Mouse (Mus musculus): ENCODE measurements around the gene Exo5. TPM values are rescaled to one million over a fixed set of nuclear protein-coding genes. Genes with fewer than 3 reads are reported as not detected.

Gene Exo5
- 35.8 and 37.1 TPM in 2 replicates for polyA plus RNA-seq (2015; fragmentation: Nextera tagmentation; extraction: Ambion mirVana)

GRCm38 (mm10) chr4:120924554-120925299 lies at the start of gene Exo5:
TSS of gene Exo5 (minus strand) at chr4:120925017.
- Histone ChIP-seq H3K27ac (peak within 1 kb of the TSS; percentile 90), H3K27me3 (no peaks in the 10 kb centered on the region)

DNA sequence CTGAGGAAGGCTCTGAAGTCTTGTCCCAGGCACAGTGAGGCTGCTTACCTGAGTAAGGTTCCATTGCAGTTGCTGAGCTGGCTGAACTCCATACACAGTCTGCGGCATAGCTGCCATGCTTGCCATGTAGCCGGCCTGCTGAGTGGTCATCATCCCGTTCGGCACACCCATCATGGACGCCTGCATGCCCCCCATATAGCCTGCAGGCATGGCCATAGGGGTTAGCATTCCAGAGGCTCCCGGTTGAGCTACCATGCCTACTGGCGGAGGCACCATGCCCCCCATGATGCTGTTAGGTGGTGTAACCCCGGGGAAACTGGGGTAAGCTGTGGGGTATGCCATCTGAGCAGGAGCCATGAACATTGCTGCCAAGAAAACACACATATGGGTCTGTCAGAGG lies 47.0 kb upstream of the Exo5 start:
- Histone ChIP-seq H3K27ac (no peak overlapping the region), H3K36me3 (peaks cover 53% of the 10 kb centered on the region), H3K4me2 (replicated peaks) (no peak overlapping the region), H3K27me3 (no peaks in the 10 kb centered on the region), H3K9me3 (no peaks in the 10 kb centered on the region), H3K4me3 (no peak overlapping the region), H3K4me1 (no peaks in the 10 kb centered on the region), H3K9ac (no peak overlapping the region)
- 88% methylated on average over 8 of the region's 8 CpGs for WGBS
- no peak for ATAC-seq (ENCODE audit: low FRiP score, low read depth)

More at GRCm38 (mm10) chr4:120924554-120925299, at the start of gene Exo5:
- peak within 1 kb of the TSS; percentile 84 for H3K9ac ChIP-seq
- peak; percentile 98 for ATAC-seq (ENCODE audit: low FRiP score, low read depth)
- peaks cover 32% of the 10 kb centered on the region for H3K36me3 ChIP-seq
- peaks cover 9% of the 10 kb centered on the region for H3K4me1 ChIP-seq
- WGBS = 0% methylated on average over 33 of the region's 33 CpGs
- peak within 1 kb of the TSS; percentile 65 for H3K4me3 ChIP-seq
- peaks cover 25% of the 10 kb centered on the region for H3K9me3 ChIP-seq
- peak within 1 kb of the TSS; percentile 74 for H3K4me2 ChIP-seq (replicated peaks)

GRCm38 (mm10) chr4:120969382-120970146 lies 44.7 kb upstream of the Exo5 start:
- H3K36me3 ChIP-seq = peaks cover 47% of the 10 kb centered on the region
- H3K4me3 ChIP-seq = no peak overlapping the region
- no peak for ATAC-seq (ENCODE audit: low FRiP score, low read depth)

DNA sequence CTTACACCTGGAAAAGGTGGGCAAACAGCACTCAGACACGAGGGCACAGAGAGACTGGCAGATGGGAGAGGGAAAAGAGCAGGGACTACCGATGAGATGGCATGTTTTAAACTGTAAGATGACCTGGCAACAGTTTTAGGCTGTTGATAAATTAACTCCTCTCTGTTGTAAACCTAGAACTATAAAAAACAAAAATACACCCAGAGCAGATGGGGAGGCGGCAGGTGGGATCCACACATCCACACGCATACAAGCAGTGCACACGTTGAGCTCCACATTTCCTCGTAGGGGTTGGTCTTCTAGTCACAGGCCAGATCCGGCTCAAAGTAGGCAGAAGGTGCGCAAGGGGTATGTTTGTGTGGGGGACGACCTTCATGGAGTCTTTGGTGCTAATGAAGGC lies 43.7 kb upstream of the Exo5 start:
- WGBS = 88% methylated on average over 9 of the region's 9 CpGs

More at GRCm38 (mm10) chr4:120969382-120970146, 44.7 kb upstream of the Exo5 start:
- WGBS = 82% methylated on average over 5 of the region's 5 CpGs
- H3K27ac ChIP-seq = no peak overlapping the region
- no peaks in the 10 kb centered on the region for H3K27me3 ChIP-seq
- no peaks in the 10 kb centered on the region for H3K9me3 ChIP-seq
- no peaks in the 10 kb centered on the region for H3K4me1 ChIP-seq
- no peak overlapping the region for H3K9ac ChIP-seq
- H3K4me2 ChIP-seq (replicated peaks) = no peak overlapping the region

DNA sequence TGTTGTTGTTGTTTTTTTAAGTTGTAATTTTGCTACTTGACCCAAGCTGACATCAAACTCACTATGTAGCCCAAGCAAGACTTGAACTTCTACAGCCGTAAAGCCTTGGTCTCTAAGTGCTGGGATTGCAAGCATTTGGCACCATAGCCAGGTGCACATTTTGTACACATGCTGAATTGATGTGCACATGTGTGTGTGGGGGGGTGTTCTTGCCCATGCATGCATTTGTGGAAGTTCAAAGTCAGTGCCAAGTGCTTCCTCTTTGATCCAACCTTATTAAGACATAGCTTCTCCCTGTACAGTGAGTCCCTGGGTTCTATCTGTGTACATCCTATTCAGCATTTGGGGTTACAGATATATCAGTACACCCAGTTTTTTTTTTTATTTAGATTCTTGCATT lies 30.8 kb upstream of the Exo5 start:
- Histone ChIP-seq H3K4me3 (no peak overlapping the region), H3K36me3 (no peaks in the 10 kb centered on the region), H3K9me3 (no peaks in the 10 kb centered on the region), H3K27me3 (no peaks in the 10 kb centered on the region), H3K27ac (no peak overlapping the region), H3K4me2 (replicated peaks) (no peak overlapping the region), H3K9ac (no peak overlapping the region), H3K4me1 (peaks cover 8% of the 10 kb centered on the region; the same call in 1 of the 2 replicates)
- no peak for ATAC-seq (ENCODE audit: low FRiP score, low read depth)
- 97% methylated on average over 1 of the region's 1 CpGs for WGBS

More for the DNA sequence above, 43.7 kb upstream of the Exo5 start:
- H3K9me3 ChIP-seq = no peaks in the 10 kb centered on the region
- no peak overlapping the region for H3K4me3 ChIP-seq
- peaks cover 38% of the 10 kb centered on the region for H3K36me3 ChIP-seq
- no peak overlapping the region for H3K4me2 ChIP-seq (replicated peaks)
- H3K9ac ChIP-seq = no peak overlapping the region
- H3K27me3 ChIP-seq = no peaks in the 10 kb centered on the region
- H3K4me1 ChIP-seq = no peaks in the 10 kb centered on the region
- ATAC-seq (ENCODE audit: low FRiP score, low read depth) = no peak
- no peak overlapping the region for H3K27ac ChIP-seq

DNA sequence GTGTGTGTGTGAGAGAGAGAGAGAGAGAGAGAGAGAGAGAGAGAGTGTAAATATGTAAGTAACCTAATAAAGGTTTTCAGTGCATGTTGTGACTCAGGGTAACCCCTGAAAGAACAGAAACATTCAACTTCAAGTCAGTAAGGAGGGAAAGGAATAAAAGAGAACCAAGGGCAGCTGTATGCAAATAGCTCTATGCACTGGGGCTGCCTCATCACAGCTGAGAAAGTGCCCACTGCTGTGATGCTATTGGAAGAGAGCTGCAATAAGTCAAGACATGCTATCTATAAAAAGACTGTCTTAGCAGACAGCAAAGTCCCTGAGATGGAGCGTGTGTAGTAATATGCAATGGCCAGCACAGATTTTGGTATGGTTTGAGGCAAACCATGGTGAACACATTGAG lies 28.9 kb upstream of the Exo5 start:
- Histone ChIP-seq H3K36me3 (no peaks in the 10 kb centered on the region), H3K27ac (no peak overlapping the region), H3K4me2 (replicated peaks) (no peak overlapping the region), H3K9ac (no peak overlapping the region), H3K4me1 (peaks cover 18% of the 10 kb centered on the region; the same call in 1 of the 2 replicates), H3K9me3 (no peaks in the 10 kb centered on the region), H3K4me3 (no peak overlapping the region), H3K27me3 (no peaks in the 10 kb centered on the region)
- WGBS = 79% methylated on average over 1 of the region's 1 CpGs
- no peak for ATAC-seq (ENCODE audit: low FRiP score, low read depth)

- 73% methylated on average over 4 of the region's 4 CpGs for WGBS
- H3K27ac ChIP-seq = no peak overlapping the region
Measured at GRCm38 (mm10) chr4:120953038-120953437, 28.2 kb upstream of the Exo5 start.

GRCm38 (mm10) chr4:120952163-120952562 lies 27.3 kb upstream of the Exo5 start:
- ATAC-seq (ENCODE audit: low FRiP score, low read depth) = no peak
- Histone ChIP-seq H3K9me3 (no peaks in the 10 kb centered on the region), H3K9ac (peak overlapping the region; percentile 91), H3K27me3 (no peaks in the 10 kb centered on the region), H3K4me2 (replicated peaks) (peak overlapping the region; percentile 73), H3K36me3 (peaks cover 4% of the 10 kb centered on the region), H3K4me1 (peaks cover 18% of the 10 kb centered on the region; the same call in 1 of the 2 replicates), H3K27ac (peak overlapping the region; percentile 85; the same call in 1 of the 2 replicates), H3K4me3 (peak overlapping the region; percentile 81)
- 49% methylated on average over 6 of the region's 6 CpGs for WGBS

More at GRCm38 (mm10) chr4:120953038-120953437, 28.2 kb upstream of the Exo5 start:
- Histone ChIP-seq H3K9ac (no peak overlapping the region), H3K4me1 (peaks cover 18% of the 10 kb centered on the region; the same call in 1 of the 2 replicates), H3K4me2 (replicated peaks) (no peak overlapping the region), H3K36me3 (no peaks in the 10 kb centered on the region), H3K9me3 (no peaks in the 10 kb centered on the region), H3K4me3 (no peak overlapping the region), H3K27me3 (no peaks in the 10 kb centered on the region)
- ATAC-seq (ENCODE audit: low FRiP score, low read depth) = no peak

- Histone ChIP-seq H3K4me3 (peak within 1 kb of the TSS; percentile 81), H3K9me3 (no peaks in the 10 kb centered on the region), H3K4me1 (peaks cover 18% of the 10 kb centered on the region; the same call in 1 of the 2 replicates), H3K4me2 (replicated peaks) (peak within 1 kb of the TSS; percentile 73), H3K9ac (peak within 1 kb of the TSS; percentile 91), H3K36me3 (peaks cover 11% of the 10 kb centered on the region), H3K27ac (peak within 1 kb of the TSS; percentile 85), H3K27me3 (no peaks in the 10 kb centered on the region)
- ATAC-seq (ENCODE audit: low FRiP score, low read depth) = peak; percentile 96
- under 1% methylated on average over 45 of the region's 60 CpGs for WGBS
Measured at GRCm38 (mm10) chr4:120951428-120951973, 26.7 kb upstream of the Exo5 start, which contains the start of gene Zfp69. TSS of gene Zfp69 (minus strand) at chr4:120951699.

DNA sequence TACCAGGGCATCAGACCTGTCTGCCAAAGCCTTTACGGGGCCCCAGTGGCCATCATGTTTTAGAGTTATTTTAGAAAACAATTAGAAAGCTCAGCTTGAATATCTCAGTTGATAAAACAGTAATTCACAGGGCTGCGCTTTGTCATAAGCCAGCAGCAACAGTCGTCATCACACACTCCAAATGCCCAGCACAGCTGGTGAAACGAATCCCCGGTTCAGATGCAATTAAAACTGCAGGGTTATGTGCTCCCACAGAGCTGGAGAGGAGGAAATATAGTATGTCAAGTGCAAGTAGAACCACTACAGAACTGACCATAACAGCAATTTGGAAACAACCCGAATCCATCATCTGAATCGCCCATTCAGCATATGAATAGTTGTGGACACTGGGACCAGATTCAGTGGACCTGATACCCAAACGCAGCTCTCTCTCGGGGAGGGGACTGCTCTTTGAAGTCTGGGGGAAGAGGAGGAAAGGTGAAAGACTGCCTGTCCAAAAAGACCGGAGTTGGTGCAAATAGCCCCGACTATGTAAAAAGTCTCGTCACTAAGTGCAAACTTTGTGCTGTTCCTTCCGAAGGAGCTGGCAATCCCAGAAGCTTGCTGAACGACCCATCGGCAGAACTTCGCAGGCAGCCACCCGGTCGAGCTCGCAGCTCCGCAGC lies 26.1 kb upstream of the Exo5 start:
- H3K27ac ChIP-seq = peak overlapping the region; percentile 85
- peaks cover 12% of the 10 kb centered on the region for H3K36me3 ChIP-seq
- no peaks in the 10 kb centered on the region for H3K9me3 ChIP-seq
- H3K4me3 ChIP-seq = peak overlapping the region; percentile 81
- peak; percentile 6; the same call in 1 of the 2 replicates for ATAC-seq (ENCODE audit: low FRiP score, low read depth)
- WGBS = 5% methylated on average over 20 of the region's 20 CpGs
- H3K27me3 ChIP-seq = no peaks in the 10 kb centered on the region
- peak overlapping the region; percentile 91 for H3K9ac ChIP-seq
- H3K4me2 ChIP-seq (replicated peaks) = peak overlapping the region; percentile 73
- peaks cover 18% of the 10 kb centered on the region; the same call in 1 of the 2 replicates for H3K4me1 ChIP-seq

GRCm38 (mm10) chr4:120948938-120949337 lies 24.1 kb upstream of the Exo5 start:
- Histone ChIP-seq H3K4me3 (no peak overlapping the region), H3K4me2 (replicated peaks) (no peak overlapping the region), H3K4me1 (peaks cover 18% of the 10 kb centered on the region; the same call in 1 of the 2 replicates), H3K27me3 (no peaks in the 10 kb centered on the region), H3K9ac (no peak overlapping the region), H3K36me3 (peaks cover 12% of the 10 kb centered on the region), H3K9me3 (no peaks in the 10 kb centered on the region), H3K27ac (no peak overlapping the region)
- ATAC-seq (ENCODE audit: low FRiP score, low read depth) = no peak
- WGBS = 53% methylated on average over 3 of the region's 3 CpGs

Data from limb, embryonic 13.5 days (tissue).